Mouse (Mus musculus): ENCODE data around the gene Lrrc7. TPM values are rescaled to one million over a fixed set of nuclear protein-coding genes. Genes with fewer than 3 reads are reported as not detected.
A peak's percentile ranks its signal among the peaks of the same experiment; 100 is the strongest.

Gene Lrrc7
- total and polyA plus RNA-seq, 3 experiments = 0.07 TPM; not detected in 2

DNA sequence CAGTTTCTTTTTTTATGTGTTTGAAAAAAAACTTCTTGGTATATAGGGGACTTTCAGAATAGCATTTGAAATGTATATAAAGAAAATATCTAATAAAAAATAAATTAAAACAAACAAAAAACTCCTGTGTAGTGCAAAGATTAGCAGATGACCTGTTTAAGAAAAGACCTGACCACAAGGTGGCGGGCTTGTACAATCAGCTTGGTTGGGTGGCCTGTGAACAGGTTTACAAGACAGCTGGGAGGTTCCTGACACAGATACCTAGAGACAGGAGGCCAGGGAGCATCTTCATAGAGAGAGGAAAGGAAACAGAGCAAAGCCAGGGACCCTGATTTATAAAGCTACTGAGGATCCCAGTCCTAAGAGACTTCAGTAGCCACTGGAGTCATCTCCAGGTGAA is 186.1 kb downstream of the Lrrc7 start:
- no peaks in the 10 kb centered on the region for H3K9me3 ChIP-seq (replicated peaks; ENCODE audit: low read length)
- peak; percentile 52 for TF ChIP-seq ZC3H11A (IDR thresholded peaks at IDR 0.05; ENCODE audit: low read depth, low read length)
- no peak for TF ChIP-seq ELF1 (IDR thresholded peaks at IDR 0.05; ENCODE audit: low read depth, low read length)
- TF ChIP-seq POLR2A (IDR thresholded peaks at IDR 0.05; ENCODE audit: low read depth, low read length) = no peak
- no peak for TF ChIP-seq IRF4 (IDR thresholded peaks at IDR 0.05; ENCODE audit: low read depth, low read length)
- TF ChIP-seq SMC3 (IDR thresholded peaks at IDR 0.05; ENCODE audit: low read depth, low read length) = peak; percentile 89
- no peak for TF ChIP-seq MYC (IDR thresholded peaks at IDR 0.05; ENCODE audit: low read depth, low read length)
- TF ChIP-seq NELFE (IDR thresholded peaks at IDR 0.05; ENCODE audit: low read depth, low read length) = no peak
- TF ChIP-seq RAD21 (IDR thresholded peaks at IDR 0.05; ENCODE audit: low read depth, low read length) = peak; percentile 91
- TF ChIP-seq CTCF (conservative IDR thresholded peaks at IDR 0.05 in 1 of 2, IDR thresholded peaks at IDR 0.05 in 1 of 2; ENCODE audit: low read depth in 2 of 2, low read length in 2 of 2) = peak; percentile 43 to 89; a peak in 3 of 4 replicates
- TF ChIP-seq GABPA (IDR thresholded peaks at IDR 0.05; ENCODE audit: insufficient replicate concordance, low read depth, low read length) = no peak
- TF ChIP-seq USF2 (conservative IDR thresholded peaks at IDR 0.05; ENCODE audit: low read depth, low read length) = no peak
- no peak for TF ChIP-seq RCOR1 (conservative IDR thresholded peaks at IDR 0.05; ENCODE audit: low read depth, low read length)
- TF ChIP-seq KAT2A (IDR thresholded peaks at IDR 0.05; ENCODE audit: insufficient replicate concordance, low read length) = no peak
- in situ Hi-C loops (cut with MboI; ENCODE audit: low pct_ligation_motif_present, low pct_unique_long_range_greater_than_20kb, low sequenced_read_pairs) = loop anchor here (25.0 kb wide), 1 partner anchor 1161 kb away; no protein-coding TSS in a partner anchor
- dilution Hi-C loops (cut with MboI; ENCODE audit: extremely low pct_ligation_motif_present, extremely low pct_unique_long_range_greater_than_20kb, low sequenced_read_pairs) = no loop called here
- no peaks in the 10 kb centered on the region for H3K79me2 ChIP-seq (replicated peaks; ENCODE audit: control insufficient read depth, extremely low read depth, insufficient read depth, poor library complexity, severe bottlenecking)
- H3K4me2 ChIP-seq (ENCODE audit: insufficient read depth, low read depth, poor library complexity, severe bottlenecking) = no peak overlapping the region
- H3K36me3 ChIP-seq (replicated peaks in 1 of 2; ENCODE audit: control insufficient read depth in 1 of 2, insufficient read depth in 1 of 2, low read length in 1 of 2) = no peaks in the 10 kb centered on the region
- H3K9ac ChIP-seq (ENCODE audit: insufficient read depth, low read depth) = no peak overlapping the region
- peak; percentile 85 for DNase-seq (ENCODE audit: extremely low read depth)
- no peak overlapping the region for H3K27ac ChIP-seq (ENCODE audit: insufficient read depth, low read depth)
- no peaks in the 10 kb centered on the region for H3K4me1 ChIP-seq (ENCODE audit: control insufficient read depth in 1 of 2, insufficient read depth in 2 of 2)
- no peaks in the 10 kb centered on the region for H3K27me3 ChIP-seq (replicated peaks)
- no peak overlapping the region for H3K4me3 ChIP-seq (replicated peaks in 1 of 3; ENCODE audit: low read depth in 2 of 3, low read length in 2 of 3, poor library complexity in 1 of 3)

DNA sequence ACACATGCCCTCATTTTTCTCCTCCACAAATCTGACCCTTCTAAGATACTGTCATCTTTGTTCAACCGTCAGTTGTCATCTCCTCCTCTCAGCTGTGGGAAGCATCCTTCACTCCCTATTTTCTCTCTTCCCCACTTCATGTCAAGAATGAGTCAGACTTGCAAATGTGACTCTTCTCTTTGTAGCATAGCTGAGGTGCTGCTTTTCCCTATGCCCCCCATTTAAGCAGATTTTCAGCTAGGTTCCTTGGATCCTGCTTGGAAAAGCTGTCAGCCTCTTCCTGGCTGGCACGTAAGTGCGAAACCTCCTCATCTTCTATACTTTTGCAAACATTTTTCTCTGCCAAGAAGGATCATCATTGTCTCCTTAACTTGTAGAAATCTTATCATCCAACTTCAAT is 192.9 kb downstream of the Lrrc7 start:
- H3K79me2 ChIP-seq (replicated peaks; ENCODE audit: control insufficient read depth, extremely low read depth, insufficient read depth, poor library complexity, severe bottlenecking) = no peaks in the 10 kb centered on the region
- in situ Hi-C loops (cut with MboI; ENCODE audit: low pct_ligation_motif_present, low pct_unique_long_range_greater_than_20kb, low sequenced_read_pairs) = no loop called here
- dilution Hi-C loops (cut with MboI; ENCODE audit: extremely low pct_ligation_motif_present, extremely low pct_unique_long_range_greater_than_20kb, low sequenced_read_pairs) = no loop called here

More for the DNA sequence above, 192.9 kb downstream of the Lrrc7 start:
- no peaks in the 10 kb centered on the region for H3K27me3 ChIP-seq (replicated peaks)
- no peak overlapping the region for H3K27ac ChIP-seq (ENCODE audit: insufficient read depth, low read depth)
- H3K4me3 ChIP-seq (replicated peaks in 1 of 3; ENCODE audit: low read depth in 2 of 3, low read length in 2 of 3, poor library complexity in 1 of 3) = no peak overlapping the region
- TF ChIP-seq PAX5 (IDR thresholded peaks at IDR 0.05; ENCODE audit: low read length) (no peak), MXI1 (IDR thresholded peaks at IDR 0.05; ENCODE audit: low read depth, low read length) (no peak), E2F4 (IDR thresholded peaks at IDR 0.05; ENCODE audit: insufficient replicate concordance, low read depth, low read length) (no peak), GABPA (IDR thresholded peaks at IDR 0.05; ENCODE audit: insufficient replicate concordance, low read depth, low read length) (no peak), ELF1 (IDR thresholded peaks at IDR 0.05; ENCODE audit: low read depth, low read length) (no peak), MAFK (IDR thresholded peaks at IDR 0.05; ENCODE audit: insufficient replicate concordance, low read length) (no peak), ZKSCAN1 (IDR thresholded peaks at IDR 0.05; ENCODE audit: borderline replicate concordance, low read depth, low read length) (no peak), BHLHE40 (IDR thresholded peaks at IDR 0.05; ENCODE audit: low read depth, low read length) (no peak), MAX (IDR thresholded peaks at IDR 0.05; ENCODE audit: low read length) (no peak), IRF4 (IDR thresholded peaks at IDR 0.05; ENCODE audit: low read depth, low read length) (no peak), ZC3H11A (IDR thresholded peaks at IDR 0.05; ENCODE audit: low read depth, low read length) (no peak), TBP (conservative IDR thresholded peaks at IDR 0.05; ENCODE audit: low read depth, low read length) (no peak), SIN3A (IDR thresholded peaks at IDR 0.05; ENCODE audit: low read length) (no peak), SMC3 (IDR thresholded peaks at IDR 0.05; ENCODE audit: low read depth, low read length) (no peak), RCOR1 (conservative IDR thresholded peaks at IDR 0.05; ENCODE audit: low read depth, low read length) (no peak)
- H3K36me3 ChIP-seq (replicated peaks in 1 of 2; ENCODE audit: control insufficient read depth in 1 of 2, insufficient read depth in 1 of 2, low read length in 1 of 2) = no peaks in the 10 kb centered on the region
- H3K4me1 ChIP-seq (ENCODE audit: control insufficient read depth in 1 of 2, insufficient read depth in 2 of 2) = no peaks in the 10 kb centered on the region; a peak in 1 of 4 replicates
- no peak overlapping the region for H3K4me2 ChIP-seq (ENCODE audit: insufficient read depth, low read depth, poor library complexity, severe bottlenecking)
- DNase-seq (ENCODE audit: extremely low read depth) = no peak
- H3K9ac ChIP-seq (ENCODE audit: insufficient read depth, low read depth) = no peak overlapping the region
- no peaks in the 10 kb centered on the region for H3K9me3 ChIP-seq (replicated peaks; ENCODE audit: low read length)

All from CH12.LX (cell line).